Mouse (Mus musculus) forebrain, embryonic 10.5 days (tissue): ENCODE results near the gene Kremen1. TPM values are rescaled to one million over a fixed set of nuclear protein-coding genes. Genes with fewer than 3 reads are reported as not detected.
A peak's percentile ranks its signal among the peaks of the same experiment; 100 is the strongest.

ENCODE experiments used
- DNase-seq: peaks from one replicate; pipeline ENCODE4 v3.0.0-alpha.2; 2017; ENCODE audit warnings: low spot score; ENCODE audit errors: extremely low spot score
- H3K27ac ChIP-seq: fragments of 300-500 bp; sonication (generic); 2 replicates; pipeline ENCODE4 v1.5.1; 2016; ENCODE audit warnings: mild to moderate bottlenecking
- H3K27me3 ChIP-seq: fragments of 300-500 bp; sonication (generic); 2 replicates; pipeline ENCODE4 v1.6.1; 2016; ENCODE audit warnings: mild to moderate bottlenecking; ENCODE audit not compliant: poor library complexity, severe bottlenecking
- H3K36me3 ChIP-seq: fragments of 300-500 bp; sonication (generic); replicated peaks from 2 replicates; pipeline ENCODE4 v1.6.1; 2016; ENCODE audit warnings: mild to moderate bottlenecking, moderate library complexity
- H3K4me1 ChIP-seq: fragments of 300-500 bp; sonication (generic); 2 replicates; pipeline ENCODE4 v1.6.1; 2016
- H3K4me3 ChIP-seq: fragments of 300-500 bp; sonication (generic); 2 replicates; pipeline ENCODE4 v1.5.1; 2016; ENCODE audit warnings: mild to moderate bottlenecking, moderate library complexity
- H3K9me3 ChIP-seq: fragments of 300-500 bp; sonication (generic); 2 replicates; pipeline ENCODE4 v1.6.1; 2016; ENCODE audit warnings: mild to moderate bottlenecking, moderate library complexity
- WGBS: fragments of 180-500 bp; shearing (Covaris S2); methylation state at CpG from one replicate; pipeline ENCODE4 v1.1.7; 2016; 5-methylcytosine and 5-hydroxymethylcytosine counted together
- polyA plus RNA-seq: library from polyadenylated mRNA; unstranded; fragments of >200 nt; fragmentation: Nextera tagmentation; extraction: Ambion mirVana; gene quantifications from 2 replicates; pipeline ENCODE4 v1.2.1, GENCODE M21; 2016

Kremen1 gene
- polyA plus RNA-seq, 1 experiment from 2014 or later: 11.4 TPM

DNA sequence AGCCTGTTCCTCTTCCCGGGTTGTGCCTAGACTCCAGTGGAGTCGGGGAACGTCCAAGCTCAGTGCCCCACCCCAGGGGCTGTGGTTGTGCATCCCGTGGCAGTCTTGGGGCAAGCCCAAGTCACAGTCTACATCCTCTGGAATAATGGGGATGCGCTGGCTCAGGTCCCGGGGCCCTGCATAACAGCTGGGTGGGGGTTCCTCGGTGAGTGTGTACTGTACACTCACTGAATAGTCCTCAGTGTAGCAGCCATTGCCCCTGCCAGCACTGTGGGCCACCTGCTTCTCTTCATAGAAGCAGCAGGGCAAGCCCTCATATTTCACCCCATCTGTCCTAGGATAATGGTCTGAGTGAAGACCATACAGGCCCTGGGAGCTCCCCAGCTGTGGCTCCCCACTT is 19.6 kb upstream of the Kremen1 start:
- no peak for DNase-seq
- Histone ChIP-seq H3K27ac (no peak overlapping the region), H3K9me3 (no peaks in the 10 kb centered on the region), H3K4me3 (no peak overlapping the region), H3K36me3 (peaks cover 67% of the 10 kb centered on the region), H3K27me3 (no peaks in the 10 kb centered on the region), H3K4me1 (no peaks in the 10 kb centered on the region)
- WGBS: 89% methylated on average over 7 of the region's 7 CpGs

DNA sequence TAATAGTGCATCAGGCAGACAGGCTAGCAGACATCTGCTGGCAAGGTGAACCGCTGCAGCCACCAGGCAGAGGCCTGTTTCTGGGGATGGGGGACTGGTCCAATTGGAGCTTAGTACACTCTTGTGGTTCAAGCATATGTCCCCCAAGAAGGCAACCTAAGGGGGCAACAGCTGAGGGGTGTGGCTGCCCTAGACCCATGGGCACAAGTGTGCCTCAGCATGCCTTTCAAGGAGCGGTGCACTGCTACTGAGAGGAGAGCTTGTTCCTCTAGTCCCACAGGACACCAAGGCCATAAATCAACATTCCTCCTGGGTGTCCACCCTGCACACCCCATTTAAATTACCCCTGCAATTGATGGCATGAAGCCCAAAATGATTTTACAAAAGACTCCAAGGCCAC is 17.1 kb upstream of the Kremen1 start:
- no peak for DNase-seq
- Histone ChIP-seq H3K27ac (no peak overlapping the region), H3K4me3 (no peak overlapping the region), H3K4me1 (peaks cover 3% of the 10 kb centered on the region; the same call in 1 of the 2 replicates), H3K27me3 (no peaks in the 10 kb centered on the region), H3K36me3 (peaks cover 42% of the 10 kb centered on the region), H3K9me3 (no peaks in the 10 kb centered on the region)
- 95% methylated on average over 2 of the region's 2 CpGs for WGBS

DNA sequence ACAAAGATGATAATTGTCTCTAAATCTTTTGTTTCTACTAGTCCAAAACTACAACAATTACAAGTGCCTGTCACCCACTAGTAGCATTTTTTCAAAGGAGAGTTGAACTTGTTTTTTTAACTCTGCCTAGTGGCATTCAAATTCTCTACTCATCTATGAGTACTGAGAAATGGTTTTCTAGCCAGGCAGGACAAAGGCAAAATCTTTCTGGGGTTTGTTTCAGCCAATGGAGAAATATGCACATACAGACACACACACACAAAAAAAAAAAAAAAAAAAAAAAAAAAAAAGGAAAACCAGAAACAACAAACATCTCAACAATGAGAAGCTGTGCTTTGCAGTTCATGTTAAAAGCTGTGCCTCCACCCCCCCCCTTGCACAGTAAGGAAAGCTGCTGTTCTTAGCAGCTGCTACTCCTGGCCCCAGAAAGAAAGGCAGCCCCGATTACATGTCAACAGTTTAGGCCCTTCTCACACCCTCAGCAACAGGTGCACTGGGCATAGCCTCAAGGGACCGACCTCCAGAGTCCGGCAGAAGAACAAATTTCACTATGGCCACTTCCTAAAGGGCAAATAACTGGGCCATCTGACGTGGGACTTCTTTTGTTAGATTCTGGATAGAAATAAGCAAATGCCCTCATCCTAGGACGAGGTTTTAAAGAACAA is 16.1 kb upstream of the Kremen1 start:
- Histone ChIP-seq H3K27me3 (no peaks in the 10 kb centered on the region), H3K9me3 (no peaks in the 10 kb centered on the region), H3K27ac (no peak overlapping the region), H3K4me1 (peaks cover 8% of the 10 kb centered on the region), H3K4me3 (no peak overlapping the region), H3K36me3 (peaks cover 32% of the 10 kb centered on the region)
- DNase-seq: no peak
- WGBS: 73% methylated on average over 5 of the region's 5 CpGs

DNA sequence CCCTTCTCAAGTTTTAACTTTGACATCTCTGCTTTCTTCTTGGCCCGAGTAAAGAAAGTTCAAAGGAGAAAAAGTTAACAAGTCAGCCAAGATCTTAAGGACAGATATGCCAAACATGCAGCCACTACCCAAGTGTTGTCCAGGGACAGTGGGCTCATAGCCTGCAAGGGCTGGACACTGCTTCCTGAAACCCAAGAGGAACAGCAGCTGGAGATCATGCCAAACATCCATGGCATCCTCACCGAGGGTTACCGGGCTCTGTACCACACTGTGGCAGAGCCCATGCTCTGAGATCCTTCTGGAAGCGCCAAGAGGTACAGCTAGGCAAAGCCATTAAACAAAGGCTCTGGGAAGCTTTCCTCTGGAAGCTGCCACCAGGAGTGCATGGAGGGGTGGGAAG is 13.9 kb upstream of the Kremen1 start:
- DNase-seq: no peak
- peaks cover 10% of the 10 kb centered on the region for H3K36me3 ChIP-seq
- WGBS: 89% methylated on average over 4 of the region's 4 CpGs

DNA sequence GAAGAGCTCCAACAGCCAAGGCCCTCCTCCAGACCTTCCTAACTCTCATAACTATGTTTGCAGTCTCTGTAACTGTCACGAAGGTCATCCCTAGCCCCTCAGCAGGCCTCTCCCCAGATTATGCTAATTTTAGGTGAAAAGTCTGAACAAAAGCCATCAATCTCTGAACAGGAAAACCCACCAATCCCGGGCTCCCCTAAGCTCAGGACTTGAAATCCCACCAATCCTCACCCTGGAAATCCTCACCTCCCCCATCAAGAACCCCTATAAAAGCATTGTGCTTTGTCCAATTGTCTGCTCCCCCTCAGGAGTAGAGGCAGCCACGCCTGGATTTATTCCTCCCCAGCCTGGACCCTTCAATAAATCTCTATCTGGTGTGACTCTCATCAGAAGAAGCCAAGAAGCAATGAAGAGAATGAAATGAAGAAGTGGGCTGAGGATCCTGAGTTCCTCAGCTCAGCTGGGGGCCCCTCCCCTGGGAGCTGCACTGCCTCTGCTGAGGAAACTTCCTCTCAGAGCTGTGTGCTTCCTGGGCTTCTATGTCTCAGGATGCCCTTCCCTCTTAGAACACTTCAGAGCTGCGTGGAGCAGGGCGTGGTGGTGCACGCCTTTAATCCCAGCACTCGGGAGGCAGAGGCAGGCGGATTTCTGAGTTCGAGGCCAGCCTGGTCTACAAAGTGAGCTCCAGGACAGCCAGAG is 11.3 kb upstream of the Kremen1 start:
- no peaks in the 10 kb centered on the region for H3K27me3 ChIP-seq
- H3K9me3 ChIP-seq: no peaks in the 10 kb centered on the region
- H3K4me3 ChIP-seq: no peak overlapping the region
- DNase-seq: no peak
- 0 out of 2 replicates have a peak overlapping the region, but pooled peaks have one; percentile 11 for H3K27ac ChIP-seq
- H3K36me3 ChIP-seq: no peaks in the 10 kb centered on the region; the same call in 1 of the 2 replicates
- WGBS: 86% methylated on average over 9 of the region's 9 CpGs
- H3K4me1 ChIP-seq: peaks cover 25% of the 10 kb centered on the region

More for the DNA sequence above, 13.9 kb upstream of the Kremen1 start:
- Histone ChIP-seq H3K4me3 (no peak overlapping the region), H3K27ac (no peak overlapping the region), H3K4me1 (peaks cover 25% of the 10 kb centered on the region), H3K9me3 (no peaks in the 10 kb centered on the region), H3K27me3 (no peaks in the 10 kb centered on the region)

DNA sequence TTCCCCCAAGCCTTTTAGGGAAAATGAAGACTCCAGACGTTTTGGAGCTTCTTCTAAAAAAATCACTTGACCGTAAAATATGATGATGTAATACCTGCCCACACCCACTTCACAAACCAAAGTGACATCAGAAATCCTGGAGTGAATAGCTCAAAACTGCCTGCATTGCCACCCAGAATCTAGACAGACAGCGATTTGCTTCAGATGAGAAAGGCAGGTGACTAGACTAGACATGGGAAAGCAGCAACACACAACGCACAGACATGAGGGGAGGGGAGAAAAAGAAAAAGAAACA is 10.7 kb upstream of the Kremen1 start:
- Histone ChIP-seq H3K4me1 (peaks cover 25% of the 10 kb centered on the region), H3K36me3 (no peaks in the 10 kb centered on the region; the same call in 1 of the 2 replicates), H3K4me3 (no peak overlapping the region), H3K27ac (0 out of 2 replicates have a peak overlapping the region, but pooled peaks have one; percentile 11), H3K9me3 (no peaks in the 10 kb centered on the region), H3K27me3 (no peaks in the 10 kb centered on the region)
- DNase-seq: no peak
- WGBS: 75% methylated on average over 4 of the region's 4 CpGs

DNA sequence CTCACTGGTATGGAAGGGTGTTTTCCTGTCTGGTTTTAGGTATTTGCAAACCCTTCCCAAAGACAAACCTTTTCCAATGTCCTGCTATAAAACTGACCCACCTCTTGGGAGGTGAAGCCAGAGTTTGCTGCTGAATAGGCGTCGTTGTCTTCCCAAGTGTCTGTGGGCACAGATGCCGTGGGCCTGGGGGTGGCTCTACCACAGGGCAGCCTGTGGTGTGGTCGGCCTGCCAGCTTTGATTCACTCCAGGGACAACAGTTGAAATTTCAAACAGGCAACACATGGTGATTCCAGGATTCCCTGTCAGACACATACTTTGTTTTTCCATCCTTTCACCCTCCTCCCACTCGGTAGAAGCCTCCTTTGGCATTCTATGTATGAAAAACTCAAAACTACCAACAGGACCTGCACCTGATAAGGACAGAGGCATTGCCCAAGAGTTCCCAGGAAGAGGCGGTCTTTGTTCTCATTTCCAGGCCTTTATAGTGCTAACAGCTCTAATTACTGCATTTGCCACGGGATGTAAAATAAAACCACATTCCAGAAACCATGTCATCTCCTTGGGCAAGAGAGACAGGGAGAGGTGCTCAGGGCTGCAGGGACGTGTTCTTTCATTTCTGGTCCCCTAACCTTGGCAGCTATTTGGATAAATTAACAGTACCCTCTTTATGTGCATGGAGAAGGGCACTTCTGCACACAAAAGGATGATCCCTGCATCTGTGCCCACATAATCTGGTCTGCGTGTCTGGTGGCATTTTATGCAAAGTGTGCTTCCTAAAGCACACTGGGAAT is 10.1 kb upstream of the Kremen1 start:
- peak overlapping the region; percentile 41 for H3K27ac ChIP-seq
- 70% methylated on average over 9 of the region's 9 CpGs for WGBS

DNA sequence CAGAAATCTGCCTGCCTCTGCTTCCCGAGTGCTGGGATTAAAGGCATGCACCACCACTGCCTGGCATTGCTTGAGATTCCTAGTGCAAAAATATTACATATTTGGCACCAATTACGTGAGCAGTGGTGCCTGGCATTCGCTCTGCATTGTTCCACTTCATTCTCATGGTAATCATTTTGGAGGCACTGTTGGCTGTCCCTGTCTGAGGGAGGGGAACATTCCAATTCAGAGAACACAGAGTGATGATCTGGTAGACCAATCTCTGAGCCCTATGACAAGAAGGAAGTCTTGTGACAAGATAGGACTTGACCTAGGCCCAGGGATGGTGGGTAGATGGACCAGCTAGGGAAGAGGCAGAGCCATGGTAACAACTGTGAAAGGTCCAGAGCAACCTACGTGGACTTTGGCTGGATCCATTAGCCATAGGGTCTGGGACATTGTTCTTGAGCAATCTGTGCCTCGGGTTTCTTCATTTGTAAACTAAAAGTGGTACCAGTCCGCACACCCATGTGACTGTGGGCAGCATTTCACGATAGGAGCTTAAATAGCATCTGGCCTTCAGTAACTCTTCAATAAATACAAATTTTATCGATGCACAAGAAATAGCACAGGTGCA is 8.6 kb upstream of the Kremen1 start:
- H3K4me3 ChIP-seq: no peak overlapping the region
- no peaks in the 10 kb centered on the region for H3K9me3 ChIP-seq
- no peaks in the 10 kb centered on the region for H3K36me3 ChIP-seq
- H3K27ac ChIP-seq: no peak overlapping the region
- WGBS: 89% methylated on average over 8 of the region's 8 CpGs
- H3K27me3 ChIP-seq: no peaks in the 10 kb centered on the region
- DNase-seq: no peak
- H3K4me1 ChIP-seq: peaks cover 26% of the 10 kb centered on the region

More for the DNA sequence above, 10.1 kb upstream of the Kremen1 start:
- H3K36me3 ChIP-seq: no peaks in the 10 kb centered on the region; the same call in 1 of the 2 replicates
- H3K4me3 ChIP-seq: no peak overlapping the region
- H3K27me3 ChIP-seq: no peaks in the 10 kb centered on the region
- H3K9me3 ChIP-seq: no peaks in the 10 kb centered on the region
- peaks cover 25% of the 10 kb centered on the region for H3K4me1 ChIP-seq
- no peak for DNase-seq

DNA sequence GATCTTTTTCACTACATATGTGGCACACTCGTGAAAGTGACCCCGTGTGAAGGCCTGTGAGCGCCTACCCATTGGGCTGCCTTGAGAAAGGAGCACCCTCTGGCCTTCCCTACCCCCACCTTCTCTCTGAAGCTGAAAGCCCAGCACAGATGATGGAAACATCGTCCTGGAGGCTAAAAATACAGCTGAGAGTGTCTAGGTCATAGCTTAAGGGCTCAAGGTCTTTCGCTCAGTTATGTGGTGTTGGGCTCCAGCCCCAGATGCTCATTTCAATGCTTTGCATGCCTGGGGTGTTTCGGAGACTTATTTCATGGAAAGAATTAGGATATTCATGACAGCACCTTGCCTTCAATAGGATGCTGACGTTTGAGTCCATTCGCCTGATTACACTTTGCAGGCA is 4.4 kb upstream of the Kremen1 start:
- 82% methylated on average over 8 of the region's 8 CpGs for WGBS
- H3K4me1 ChIP-seq: peaks cover 18% of the 10 kb centered on the region

DNA sequence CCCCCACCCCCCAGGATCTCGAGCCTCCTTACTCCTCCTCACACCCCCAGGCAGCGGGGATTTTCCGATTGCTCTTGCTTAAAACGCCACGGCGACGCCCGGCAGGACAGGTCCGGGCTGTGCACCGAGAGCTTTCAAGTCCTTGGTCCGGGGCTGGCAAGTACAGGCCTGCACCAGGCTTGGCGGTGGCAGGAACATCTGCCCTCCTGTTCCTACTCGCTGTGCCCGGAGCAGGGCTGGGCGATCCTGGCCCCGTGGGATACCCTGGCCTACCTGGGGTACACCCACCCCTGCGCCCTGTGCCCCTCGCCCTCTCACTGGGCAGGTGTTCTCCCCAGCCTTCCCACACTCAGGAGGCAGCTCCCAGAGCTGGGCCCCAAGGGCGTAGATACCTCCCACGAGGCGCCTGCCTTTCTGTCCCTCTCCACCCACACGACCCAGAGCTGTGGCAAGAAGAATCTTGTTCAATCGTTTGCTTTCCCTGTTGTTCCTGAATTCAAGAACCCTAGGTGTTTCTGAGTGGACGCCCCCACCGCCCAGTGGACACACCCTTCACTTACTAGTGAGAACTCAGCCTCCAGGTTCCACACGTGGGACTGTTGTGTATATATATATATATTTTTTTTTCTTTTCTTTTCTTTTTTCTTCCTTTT is 1.8 kb upstream of the Kremen1 start:
- DNase-seq: no peak
- Histone ChIP-seq H3K27ac (no peak overlapping the region), H3K27me3 (peaks cover 32% of the 10 kb centered on the region), H3K36me3 (no peaks in the 10 kb centered on the region), H3K9me3 (no peaks in the 10 kb centered on the region), H3K4me1 (peaks cover 26% of the 10 kb centered on the region), H3K4me3 (no peak overlapping the region)
- WGBS: 54% methylated on average over 26 of the region's 26 CpGs

More for the DNA sequence above, 4.4 kb upstream of the Kremen1 start:
- Histone ChIP-seq H3K9me3 (no peaks in the 10 kb centered on the region), H3K36me3 (no peaks in the 10 kb centered on the region), H3K27me3 (peaks cover 28% of the 10 kb centered on the region), H3K4me3 (no peak overlapping the region), H3K27ac (no peak overlapping the region)
- no peak for DNase-seq

DNA sequence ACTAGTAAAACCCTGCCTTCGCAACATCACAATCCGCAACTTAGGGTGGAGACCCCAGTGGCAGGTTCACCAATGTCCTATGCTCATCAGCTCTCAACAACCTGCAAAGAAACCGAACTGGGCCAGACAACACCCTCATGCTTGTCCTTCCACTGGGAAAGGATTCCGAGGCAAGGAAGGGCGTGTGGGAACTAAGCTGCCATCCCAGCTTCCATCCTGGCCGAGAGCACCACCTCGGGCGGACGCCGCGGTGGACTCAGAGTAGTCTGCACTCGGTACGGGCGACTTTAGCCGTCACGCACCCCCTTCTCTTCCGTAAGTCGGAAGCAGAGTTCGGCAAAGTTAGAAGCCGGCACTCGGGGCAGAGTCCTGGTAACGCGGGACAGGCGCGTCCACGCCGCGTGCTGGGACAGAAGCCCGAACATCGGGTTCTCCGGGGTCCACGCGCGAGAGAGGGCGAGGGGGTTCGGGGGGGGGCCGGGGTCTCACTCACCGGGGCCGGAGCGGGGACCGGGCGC is 357 bp downstream of the Kremen1 start:
- Histone ChIP-seq H3K27ac (peak overlapping the region; percentile 92), H3K4me3 (peak overlapping the region; percentile 95), H3K27me3 (peaks cover 32% of the 10 kb centered on the region), H3K4me1 (peaks cover 39% of the 10 kb centered on the region), H3K9me3 (no peaks in the 10 kb centered on the region), H3K36me3 (no peaks in the 10 kb centered on the region)
- WGBS: 1% methylated on average over 42 of the region's 42 CpGs
- peak; percentile 58 for DNase-seq
